Mouse (Mus musculus): ENCODE results near the gene 3110082I17Rik. TPM values are rescaled to one million over a fixed set of nuclear protein-coding genes. Genes with fewer than 3 reads are reported as not detected.
A peak's percentile ranks its signal among the peaks of the same experiment; 100 is the strongest.

3110082I17Rik gene
- polyA plus RNA-seq, 1 experiment: 8.7 TPM

- DNase-seq (ENCODE audit: low read depth, low spot score): no peak
- 31% methylated on average over 10 of the region's 10 CpGs for WGBS
These were observed 75.8 kb downstream of the 3110082I17Rik start for GRCm38 (mm10) chr5:139384531-139384930.

- no peak for DNase-seq (ENCODE audit: low read depth, low spot score)
These were observed 77.1 kb downstream of the 3110082I17Rik start for GRCm38 (mm10) chr5:139383234-139383633.

GRCm38 (mm10) chr5:139382760-139383159, 77.6 kb downstream of the 3110082I17Rik start:
- no peak for DNase-seq (ENCODE audit: low read depth, low spot score)
- 64% methylated on average over 8 of the region's 8 CpGs for WGBS

More at GRCm38 (mm10) chr5:139383234-139383633, 77.1 kb downstream of the 3110082I17Rik start:
- WGBS: 86% methylated on average over 9 of the region's 9 CpGs

GRCm38 (mm10) chr5:139381586-139382513, 78.5 kb downstream of the 3110082I17Rik start:
- no peak for DNase-seq (ENCODE audit: low read depth, low spot score)
- WGBS: 63% methylated on average over 18 of the region's 18 CpGs

GRCm38 (mm10) chr5:139380385-139381248, 79.7 kb downstream of the 3110082I17Rik start:
- peak; percentile 76 for DNase-seq (ENCODE audit: low read depth, low spot score)
- 3% methylated on average over 73 of the region's 73 CpGs for WGBS

- WGBS: 13% methylated on average over 8 of the region's 8 CpGs
- no peak for DNase-seq (ENCODE audit: low read depth, low spot score)
These were observed 80.4 kb downstream of the 3110082I17Rik start for GRCm38 (mm10) chr5:139379771-139380384.

- 23% methylated on average over 21 of the region's 21 CpGs for WGBS
- no peak for DNase-seq (ENCODE audit: low read depth, low spot score)
These were observed 81.2 kb downstream of the 3110082I17Rik start for GRCm38 (mm10) chr5:139378986-139379629.

GRCm38 (mm10) chr5:139378271-139378556, 82.1 kb downstream of the 3110082I17Rik start:
- WGBS: 87% methylated on average over 7 of the region's 7 CpGs
- no peak for DNase-seq (ENCODE audit: low read depth, low spot score)

- 68% methylated on average over 18 of the region's 18 CpGs for WGBS
- no peak for DNase-seq (ENCODE audit: low read depth, low spot score)
These were observed 82.7 kb downstream of the 3110082I17Rik start, which contains the start of gene Gpr146 for GRCm38 (mm10) chr5:139377468-139378270. Gene Gpr146, plus strand, starts transcription at chr5:139377697.

- WGBS: 56% methylated on average over 2 of the region's 2 CpGs
- no peak for DNase-seq (ENCODE audit: low read depth, low spot score)
These were observed 85.5 kb downstream of the 3110082I17Rik start for GRCm38 (mm10) chr5:139374841-139375240.

- DNase-seq (ENCODE audit: low read depth, low spot score): no peak
These were observed 86.4 kb downstream of the 3110082I17Rik start for GRCm38 (mm10) chr5:139373889-139374444.

GRCm38 (mm10) chr5:139373126-139373525, 87.2 kb downstream of the 3110082I17Rik start:
- 79% methylated on average over 3 of the region's 3 CpGs for WGBS
- DNase-seq (ENCODE audit: low read depth, low spot score): no peak

More at GRCm38 (mm10) chr5:139373889-139374444, 86.4 kb downstream of the 3110082I17Rik start:
- WGBS: 36% methylated on average over 6 of the region's 6 CpGs

GRCm38 (mm10) chr5:139371631-139372401, 88.5 kb downstream of the 3110082I17Rik start:
- WGBS: under 1% methylated on average over 39 of the region's 39 CpGs
- DNase-seq (ENCODE audit: low read depth, low spot score): peak; percentile 70

GRCm38 (mm10) chr5:139371118-139371517, 89.2 kb downstream of the 3110082I17Rik start:
- 85% methylated on average over 5 of the region's 5 CpGs for WGBS
- DNase-seq (ENCODE audit: low read depth, low spot score): no peak

GRCm38 (mm10) chr5:139370336-139370735, 90.0 kb downstream of the 3110082I17Rik start:
- 86% methylated on average over 6 of the region's 6 CpGs for WGBS
- no peak for DNase-seq (ENCODE audit: low read depth, low spot score)

- WGBS: 83% methylated on average over 11 of the region's 11 CpGs
- DNase-seq (ENCODE audit: low read depth, low spot score): no peak
These were observed 91.5 kb downstream of the 3110082I17Rik start for GRCm38 (mm10) chr5:139368638-139369320.

GRCm38 (mm10) chr5:139367884-139368458, 92.4 kb downstream of the 3110082I17Rik start:
- DNase-seq (ENCODE audit: low read depth, low spot score): no peak
- 84% methylated on average over 4 of the region's 4 CpGs for WGBS
